Mouse (Mus musculus) kidney, embryonic 15.5 days (tissue): ENCODE results near the gene Snta1. TPM values are rescaled to one million over a fixed set of nuclear protein-coding genes. Genes with fewer than 3 reads are reported as not detected.

ENCODE experiments used
- ATAC-seq: fragments of 200-750 bp; cut with Nextera tagmentation; replicated peaks from 2 replicates; pipeline ENCODE4 v1.8.0; 2017; ENCODE audit warnings: moderate TSS enrichment; ENCODE audit not compliant: low FRiP score
- H3K27ac ChIP-seq: fragments of 300-500 bp; sonication (generic); 2 replicates; pipeline ENCODE4 v1.5.1; 2015; ENCODE audit warnings: mild to moderate bottlenecking, inconsistent platforms
- H3K27me3 ChIP-seq: fragments of 300-500 bp; sonication (generic); 2 replicates; pipeline ENCODE4 v1.6.1; 2015; ENCODE audit warnings: inconsistent platforms
- H3K36me3 ChIP-seq: fragments of 300-500 bp; sonication (generic); 2 replicates; pipeline ENCODE4 v1.6.1; 2015; ENCODE audit warnings: inconsistent platforms
- H3K4me1 ChIP-seq: fragments of 300-500 bp; sonication (generic); 2 replicates; pipeline ENCODE4 v1.6.1; 2015; ENCODE audit warnings: inconsistent platforms
- H3K4me2 ChIP-seq: fragments of 300-500 bp; sonication (generic); 2 replicates; pipeline ENCODE4 v1.6.1; 2015; ENCODE audit warnings: moderate library complexity, mild to moderate bottlenecking, inconsistent platforms
- H3K4me3 ChIP-seq: fragments of 300-500 bp; sonication (generic); replicated peaks from 2 replicates; pipeline ENCODE4 v1.5.1; 2015; ENCODE audit warnings: mild to moderate bottlenecking, inconsistent platforms
- H3K9ac ChIP-seq: fragments of 300-500 bp; sonication (generic); 2 replicates; pipeline ENCODE4 v1.6.1; 2015; ENCODE audit warnings: mild to moderate bottlenecking, inconsistent platforms
- H3K9me3 ChIP-seq: fragments of 300-500 bp; sonication (generic); replicated peaks from 2 replicates; pipeline ENCODE4 v1.6.1; 2016; ENCODE audit warnings: inconsistent platforms
- WGBS: fragments of 180-500 bp; shearing (Covaris S2); methylation state at CpG from one replicate; pipeline ENCODE4 v1.1.7; 2015; ENCODE audit warnings: mixed read lengths; 5-methylcytosine and 5-hydroxymethylcytosine counted together
- polyA plus RNA-seq: library from polyadenylated mRNA; unstranded; fragments of >200 nt; fragmentation: Nextera tagmentation; extraction: Ambion mirVana; gene quantifications from 2 replicates; pipeline ENCODE4 v1.2.1, GENCODE M21; 2015

Snta1 gene
- polyA plus RNA-seq, 1 experiment from 2014 or later = 12.0 TPM

DNA sequence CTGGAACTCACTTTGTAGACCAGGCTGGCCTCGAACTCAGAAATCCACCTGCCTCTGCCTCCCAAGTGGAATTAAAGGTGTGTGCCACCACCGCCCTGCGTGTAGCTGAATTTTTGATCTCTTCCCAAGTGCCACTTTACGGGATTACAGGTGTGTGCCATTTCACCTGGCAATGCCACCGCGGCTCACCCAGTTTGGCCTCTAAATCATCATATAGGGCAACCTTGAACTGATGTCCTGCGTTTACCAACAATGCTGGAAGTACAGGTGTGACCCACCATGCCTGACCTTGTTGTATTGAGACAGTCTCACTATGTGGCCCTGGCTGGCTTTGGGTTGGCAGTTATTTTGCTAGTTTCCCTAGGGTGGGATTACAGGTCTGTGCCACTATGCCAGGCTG lies 26.8 kb upstream of the Snta1 start:
- no peak overlapping the region for H3K4me3 ChIP-seq
- WGBS = 91% methylated on average over 7 of the region's 7 CpGs
- H3K9ac ChIP-seq = no peak overlapping the region
- H3K9me3 ChIP-seq = no peaks in the 10 kb centered on the region
- no peaks in the 10 kb centered on the region for H3K36me3 ChIP-seq
- H3K27me3 ChIP-seq = no peaks in the 10 kb centered on the region
- H3K4me1 ChIP-seq = peaks cover 26% of the 10 kb centered on the region
- H3K4me2 ChIP-seq = no peak overlapping the region
- ATAC-seq = no peak
- no peak overlapping the region for H3K27ac ChIP-seq

DNA sequence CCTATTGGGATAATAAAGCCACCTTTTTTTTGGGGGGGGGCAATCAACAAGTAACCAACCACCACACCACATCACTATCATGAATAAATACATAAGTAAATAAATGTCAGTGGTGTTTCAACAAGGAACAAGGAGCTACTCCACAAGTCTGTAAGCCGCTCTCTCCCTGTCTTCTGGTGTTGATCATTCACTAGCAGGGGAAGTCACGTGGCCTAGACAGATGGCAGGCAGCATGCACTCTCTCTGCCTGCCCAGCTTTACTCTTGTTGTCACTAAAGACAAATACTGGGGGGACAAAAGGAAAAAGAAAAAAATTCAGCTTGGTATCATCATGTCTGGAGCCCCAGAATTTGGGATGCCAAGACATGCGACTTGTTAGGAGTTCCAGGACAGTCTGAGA lies 25.5 kb upstream of the Snta1 start:
- Histone ChIP-seq H3K9me3 (no peaks in the 10 kb centered on the region), H3K4me3 (no peak overlapping the region), H3K9ac (no peak overlapping the region), H3K27ac (no peak overlapping the region), H3K27me3 (no peaks in the 10 kb centered on the region), H3K4me2 (no peak overlapping the region), H3K36me3 (no peaks in the 10 kb centered on the region), H3K4me1 (peaks cover 17% of the 10 kb centered on the region)
- no peak for ATAC-seq
- WGBS = 57% methylated on average over 3 of the region's 3 CpGs

GRCm38 (mm10) chr2:154432696-154433095 lies 24.8 kb upstream of the Snta1 start:
- no peak overlapping the region for H3K4me3 ChIP-seq
- ATAC-seq = no peak
- WGBS = 60% methylated on average over 2 of the region's 2 CpGs
- H3K9me3 ChIP-seq = no peaks in the 10 kb centered on the region
- no peak overlapping the region for H3K27ac ChIP-seq
- no peak overlapping the region for H3K9ac ChIP-seq
- no peaks in the 10 kb centered on the region for H3K36me3 ChIP-seq
- no peak overlapping the region for H3K4me2 ChIP-seq
- H3K27me3 ChIP-seq = no peaks in the 10 kb centered on the region
- peaks cover 16% of the 10 kb centered on the region for H3K4me1 ChIP-seq

GRCm38 (mm10) chr2:154430566-154430965 lies 22.7 kb upstream of the Snta1 start:
- H3K4me1 ChIP-seq = peaks cover 24% of the 10 kb centered on the region
- WGBS = 98% methylated on average over 2 of the region's 2 CpGs
- no peaks in the 10 kb centered on the region for H3K27me3 ChIP-seq
- no peak overlapping the region for H3K9ac ChIP-seq
- no peak overlapping the region for H3K27ac ChIP-seq
- no peak for ATAC-seq
- H3K4me2 ChIP-seq = no peak overlapping the region
- H3K4me3 ChIP-seq = no peak overlapping the region
- no peaks in the 10 kb centered on the region for H3K36me3 ChIP-seq
- H3K9me3 ChIP-seq = peaks cover 1% of the 10 kb centered on the region; the same call in 1 of the 2 replicates

GRCm38 (mm10) chr2:154427853-154428360 lies 20.0 kb upstream of the Snta1 start:
- WGBS = 15% methylated on average over 17 of the region's 17 CpGs
- peak overlapping the region; percentile 6; the same call in 1 of the 2 replicates for H3K4me3 ChIP-seq

DNA sequence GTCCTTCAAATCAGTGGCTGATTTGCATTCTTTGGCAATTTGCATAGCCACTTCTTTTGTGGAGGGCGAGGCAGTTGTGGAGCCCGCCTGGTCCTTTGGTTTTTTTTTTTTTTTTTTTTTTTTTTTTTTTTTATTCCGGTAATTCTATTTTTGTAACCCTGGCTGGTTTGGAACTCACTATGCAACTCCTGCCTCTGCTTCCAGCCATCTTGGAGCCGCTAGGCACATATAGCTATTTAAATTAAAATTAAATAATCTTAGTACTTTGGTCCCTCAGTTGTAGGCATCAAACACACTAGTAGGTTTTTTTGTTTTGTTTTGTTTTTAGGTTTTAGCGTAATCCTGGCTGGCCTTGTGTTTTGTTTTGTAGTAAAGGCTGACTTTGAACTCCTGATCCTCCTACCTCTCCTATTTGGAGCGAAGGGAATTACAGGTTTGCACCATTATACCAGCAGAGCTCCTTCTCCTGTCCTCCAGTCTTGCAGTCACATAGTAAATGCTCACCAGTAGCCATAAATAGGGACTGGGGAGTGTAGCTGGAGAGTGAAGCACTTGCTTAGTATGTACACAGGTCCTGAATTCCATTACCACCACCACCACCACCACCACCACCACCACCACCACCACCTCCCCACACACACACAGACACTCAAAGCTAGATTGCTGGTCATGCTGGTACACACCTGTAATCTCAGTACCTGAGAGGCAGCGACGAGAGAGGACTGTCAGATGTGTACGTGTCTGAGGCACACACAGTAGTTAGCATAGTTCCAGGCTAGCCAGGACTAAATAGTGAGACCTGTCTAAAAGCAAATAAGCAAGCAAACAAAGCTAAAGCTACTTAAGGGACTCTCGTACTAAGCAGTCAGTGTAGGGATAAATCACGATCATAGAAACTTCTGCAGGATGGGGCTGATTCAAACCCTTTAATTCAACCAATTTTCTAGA lies 19.3 kb upstream of the Snta1 start:
- H3K27me3 ChIP-seq = no peaks in the 10 kb centered on the region
- H3K9ac ChIP-seq = peak overlapping the region; percentile 52
- H3K4me2 ChIP-seq = peak overlapping the region; percentile 78
- ATAC-seq = no peak
- peaks cover 20% of the 10 kb centered on the region for H3K4me1 ChIP-seq
- peak overlapping the region; percentile 82 for H3K27ac ChIP-seq
- peak overlapping the region; percentile 49 for H3K4me3 ChIP-seq
- H3K9me3 ChIP-seq = peaks cover 3% of the 10 kb centered on the region; the same call in 1 of the 2 replicates
- 45% methylated on average over 11 of the region's 11 CpGs for WGBS
- H3K36me3 ChIP-seq = no peaks in the 10 kb centered on the region

More at GRCm38 (mm10) chr2:154427853-154428360, 20.0 kb upstream of the Snta1 start:
- peak overlapping the region; percentile 78 for H3K4me2 ChIP-seq
- no peaks in the 10 kb centered on the region for H3K36me3 ChIP-seq
- H3K9ac ChIP-seq = no peak overlapping the region
- peak overlapping the region; percentile 82 for H3K27ac ChIP-seq
- peaks cover 3% of the 10 kb centered on the region; the same call in 1 of the 2 replicates for H3K9me3 ChIP-seq
- peaks cover 20% of the 10 kb centered on the region for H3K4me1 ChIP-seq
- ATAC-seq = peak; percentile 80
- no peaks in the 10 kb centered on the region for H3K27me3 ChIP-seq

GRCm38 (mm10) chr2:154426188-154426904 lies 18.4 kb upstream of the Snta1 start:
- 4% methylated on average over 25 of the region's 25 CpGs for WGBS
- Histone ChIP-seq H3K9ac (peak overlapping the region; percentile 52), H3K36me3 (no peaks in the 10 kb centered on the region), H3K27ac (0 out of 2 replicates have a peak overlapping the region, but pooled peaks have one; percentile 2), H3K4me1 (peaks cover 22% of the 10 kb centered on the region), H3K4me3 (peak overlapping the region; percentile 49), H3K9me3 (peaks cover 3% of the 10 kb centered on the region; the same call in 1 of the 2 replicates), H3K4me2 (peak overlapping the region; percentile 78), H3K27me3 (no peaks in the 10 kb centered on the region)
- ATAC-seq = no peak; the same call in 1 of the 2 replicates

DNA sequence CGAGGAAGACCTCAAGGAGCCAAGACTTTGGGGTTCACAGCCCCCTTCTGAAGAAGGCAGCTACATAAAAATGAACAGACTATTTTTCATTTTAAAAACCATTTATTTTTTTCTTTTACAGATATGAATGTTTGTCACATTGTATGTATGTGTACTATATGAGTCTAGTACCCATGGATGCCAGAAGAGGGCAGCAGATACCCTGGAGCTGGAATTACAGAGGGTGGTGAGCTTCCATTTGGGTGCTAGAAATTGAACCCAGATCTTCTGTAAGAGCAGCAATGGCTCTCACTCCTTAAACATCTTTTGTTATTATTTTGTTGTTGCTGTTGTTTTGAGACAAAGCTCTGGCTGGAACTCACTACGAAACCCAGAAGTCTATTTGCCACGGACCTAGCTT lies 17.6 kb upstream of the Snta1 start:
- WGBS = 89% methylated on average over 3 of the region's 3 CpGs
- H3K27ac ChIP-seq = no peak overlapping the region
- no peak overlapping the region for H3K4me2 ChIP-seq
- no peak overlapping the region for H3K4me3 ChIP-seq
- peaks cover 26% of the 10 kb centered on the region for H3K4me1 ChIP-seq
- H3K9ac ChIP-seq = no peak overlapping the region
- no peaks in the 10 kb centered on the region for H3K27me3 ChIP-seq
- H3K9me3 ChIP-seq = peaks cover 3% of the 10 kb centered on the region; the same call in 1 of the 2 replicates
- no peaks in the 10 kb centered on the region for H3K36me3 ChIP-seq
- ATAC-seq = no peak

GRCm38 (mm10) chr2:154423548-154423947 lies 15.6 kb upstream of the Snta1 start:
- Histone ChIP-seq H3K9ac (no peak overlapping the region), H3K4me3 (no peak overlapping the region), H3K9me3 (peaks cover 3% of the 10 kb centered on the region; the same call in 1 of the 2 replicates), H3K27me3 (no peaks in the 10 kb centered on the region), H3K36me3 (no peaks in the 10 kb centered on the region), H3K4me2 (no peak overlapping the region), H3K4me1 (peaks cover 26% of the 10 kb centered on the region), H3K27ac (no peak overlapping the region)
- ATAC-seq = no peak
- WGBS = 86% methylated on average over 2 of the region's 2 CpGs

DNA sequence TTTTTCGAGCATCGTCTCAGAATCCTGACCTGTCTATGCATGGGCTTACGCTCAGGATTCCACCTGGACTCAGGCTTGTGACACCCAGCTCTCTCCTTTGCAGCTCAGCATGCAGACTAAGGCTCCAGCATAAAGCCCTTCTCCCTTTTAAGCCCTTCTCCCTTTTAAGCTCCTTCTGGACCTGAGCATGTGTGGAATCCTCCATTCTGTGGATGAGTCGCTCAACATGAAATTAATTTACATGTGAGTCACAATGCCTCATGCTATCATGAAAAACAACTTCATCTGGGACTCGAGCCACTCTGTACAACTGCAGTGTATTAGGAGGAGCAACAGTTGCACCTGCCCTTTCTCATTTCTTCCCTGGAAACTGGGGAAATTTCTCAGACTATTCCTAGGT lies 14.3 kb upstream of the Snta1 start:
- no peak overlapping the region for H3K4me3 ChIP-seq
- H3K4me2 ChIP-seq = no peak overlapping the region
- peaks cover 17% of the 10 kb centered on the region for H3K4me1 ChIP-seq
- no peak for ATAC-seq
- H3K27ac ChIP-seq = no peak overlapping the region
- H3K27me3 ChIP-seq = no peaks in the 10 kb centered on the region
- no peaks in the 10 kb centered on the region for H3K36me3 ChIP-seq
- H3K9ac ChIP-seq = no peak overlapping the region
- 75% methylated on average over 5 of the region's 5 CpGs for WGBS
- H3K9me3 ChIP-seq = peaks cover 3% of the 10 kb centered on the region; the same call in 1 of the 2 replicates

GRCm38 (mm10) chr2:154420942-154421731 lies 13.2 kb upstream of the Snta1 start:
- Histone ChIP-seq H3K9ac (no peak overlapping the region), H3K4me2 (no peak overlapping the region), H3K36me3 (no peaks in the 10 kb centered on the region), H3K27ac (0 out of 2 replicates have a peak overlapping the region, but pooled peaks have one; percentile 2), H3K9me3 (peaks cover 3% of the 10 kb centered on the region; the same call in 1 of the 2 replicates), H3K4me1 (peaks cover 9% of the 10 kb centered on the region), H3K27me3 (no peaks in the 10 kb centered on the region), H3K4me3 (no peak overlapping the region)
- ATAC-seq = peak; percentile 61
- 36% methylated on average over 7 of the region's 7 CpGs for WGBS
